Mouse (Mus musculus) limb, embryonic 11.5 days (tissue): Measurements from ENCODE around the gene Mroh3. TPM values are rescaled to one million over a fixed set of nuclear protein-coding genes. Genes with fewer than 3 reads are reported as not detected.

Source experiments
- ATAC-seq: fragments of 200-750 bp; cut with Nextera tagmentation; 2 replicates; pipeline ENCODE4 v1.8.0; 2017; ENCODE audit warnings: low read depth; ENCODE audit not compliant: insufficient number of reproducible peaks, low FRiP score, low TSS enrichment
- DNase-seq: peaks from one replicate; pipeline ENCODE4 v3.0.0-alpha.2; 2015; ENCODE audit warnings: low spot score
- H3K27ac ChIP-seq: fragments of 300-500 bp; sonication (generic); replicated peaks from 2 replicates; pipeline ENCODE4 v1.5.1; 2014; ENCODE audit warnings: low read depth, mild to moderate bottlenecking, low read length
- H3K27me3 ChIP-seq: fragments of 300-500 bp; sonication (generic); 2 replicates; pipeline ENCODE4 v1.6.1; 2014; ENCODE audit warnings: mild to moderate bottlenecking, low read length, mixed read lengths; ENCODE audit not compliant: control insufficient read depth, insufficient read depth
- H3K36me3 ChIP-seq: fragments of 300-500 bp; sonication (generic); 2 replicates; pipeline ENCODE4 v1.6.1; 2014; ENCODE audit warnings: mild to moderate bottlenecking, low read length, moderate library complexity, mixed read lengths; ENCODE audit not compliant: control insufficient read depth, insufficient read depth
- H3K4me1 ChIP-seq: fragments of 300-500 bp; sonication (generic); 2 replicates; pipeline ENCODE4 v1.6.1; 2014; ENCODE audit warnings: low read length, mixed read lengths; ENCODE audit not compliant: control insufficient read depth, insufficient read depth
- H3K4me2 ChIP-seq: fragments of 300-500 bp; sonication (generic); 2 replicates; pipeline ENCODE4 v1.6.1; 2014; ENCODE audit warnings: low read depth, mild to moderate bottlenecking, moderate library complexity; ENCODE audit not compliant: severe bottlenecking
- H3K4me3 ChIP-seq: fragments of 300-500 bp; sonication (generic); 2 replicates; pipeline ENCODE4 v1.5.1; 2014; ENCODE audit warnings: low read depth, low read length
- H3K9ac ChIP-seq: fragments of 300-500 bp; sonication (generic); 2 replicates; pipeline ENCODE4 v1.6.1; 2014; ENCODE audit warnings: mild to moderate bottlenecking, low read length
- H3K9me3 ChIP-seq: fragments of 300-500 bp; sonication (generic); 2 replicates; pipeline ENCODE4 v1.6.1; 2016; ENCODE audit warnings: low read length; ENCODE audit not compliant: control insufficient read depth
- WGBS: fragments of 180-500 bp; shearing (Covaris S2); extraction: QIAGEN DNeasy Blood & Tissue Kit; methylation state at CpG from one replicate; pipeline ENCODE4 v1.1.7; 2014; 5-methylcytosine and 5-hydroxymethylcytosine counted together
- polyA plus RNA-seq: library from polyadenylated mRNA; unstranded; fragments of >200 nt; fragmentation: Nextera tagmentation; extraction: Ambion mirVana; gene quantifications from 2 replicates; pipeline ENCODE4 v1.2.1, GENCODE M21; 2014

Gene Mroh3
- polyA plus RNA-seq, 1 experiment from 2014 or later = 0.40 TPM

GRCm38 (mm10) chr1:136177085-136177484 lies 35.5 kb downstream of the Mroh3 start:
- H3K4me1 ChIP-seq = peaks cover 10% of the 10 kb centered on the region
- no peak overlapping the region for H3K9ac ChIP-seq
- no peak overlapping the region for H3K4me2 ChIP-seq
- ATAC-seq = no peak
- no peak for DNase-seq
- H3K4me3 ChIP-seq = no peak overlapping the region
- 90% methylated on average over 2 of the region's 2 CpGs for WGBS
- peaks cover 5% of the 10 kb centered on the region for H3K36me3 ChIP-seq
- H3K9me3 ChIP-seq = no peaks in the 10 kb centered on the region
- no peak overlapping the region for H3K27ac ChIP-seq
- H3K27me3 ChIP-seq = no peaks in the 10 kb centered on the region

GRCm38 (mm10) chr1:136175183-136175582 lies 37.4 kb downstream of the Mroh3 start:
- H3K9me3 ChIP-seq = no peaks in the 10 kb centered on the region
- H3K4me3 ChIP-seq = no peak overlapping the region
- ATAC-seq (0 out of 2 replicates have a peak, but pooled peaks have one; percentile 4), DNase-seq (peak; percentile 70)
- H3K27ac ChIP-seq = no peak overlapping the region
- peaks cover 10% of the 10 kb centered on the region for H3K4me1 ChIP-seq
- no peaks in the 10 kb centered on the region for H3K27me3 ChIP-seq
- H3K9ac ChIP-seq = no peak overlapping the region
- peaks cover 7% of the 10 kb centered on the region for H3K36me3 ChIP-seq
- 36% methylated on average over 6 of the region's 6 CpGs for WGBS
- no peak overlapping the region for H3K4me2 ChIP-seq

- 16% methylated on average over 13 of the region's 13 CpGs for WGBS
- H3K4me3 ChIP-seq = no peak overlapping the region
- no peak overlapping the region for H3K27ac ChIP-seq
- H3K4me2 ChIP-seq = no peak overlapping the region
- ATAC-seq (no peak), DNase-seq (peak; percentile 38)
- H3K27me3 ChIP-seq = no peaks in the 10 kb centered on the region
- H3K4me1 ChIP-seq = peaks cover 10% of the 10 kb centered on the region
- H3K36me3 ChIP-seq = peaks cover 7% of the 10 kb centered on the region
- H3K9ac ChIP-seq = no peak overlapping the region
- no peaks in the 10 kb centered on the region for H3K9me3 ChIP-seq
Measured at GRCm38 (mm10) chr1:136174101-136174606, 38.5 kb downstream of the Mroh3 start.

- H3K36me3 ChIP-seq = peaks cover 5% of the 10 kb centered on the region
- WGBS = 44% methylated on average over 12 of the region's 12 CpGs
- H3K27ac ChIP-seq = no peak overlapping the region
Measured at GRCm38 (mm10) chr1:136172696-136173095, 39.9 kb downstream of the Mroh3 start.

GRCm38 (mm10) chr1:136170109-136170508 lies 42.5 kb downstream of the Mroh3 start:
- Histone ChIP-seq H3K4me3 (no peak overlapping the region), H3K27me3 (no peaks in the 10 kb centered on the region), H3K9ac (no peak overlapping the region), H3K4me1 (peaks cover 10% of the 10 kb centered on the region), H3K36me3 (peaks cover 2% of the 10 kb centered on the region; the same call in 1 of the 2 replicates), H3K9me3 (no peaks in the 10 kb centered on the region), H3K4me2 (no peak overlapping the region), H3K27ac (no peak overlapping the region)
- WGBS = 10% methylated on average over 5 of the region's 5 CpGs
- DNase-seq (peak; percentile 85), ATAC-seq (peak; percentile 29; the same call in 1 of the 2 replicates)

More at GRCm38 (mm10) chr1:136172696-136173095, 39.9 kb downstream of the Mroh3 start:
- H3K4me1 ChIP-seq = peaks cover 10% of the 10 kb centered on the region
- ATAC-seq (no peak), DNase-seq (no peak)
- no peaks in the 10 kb centered on the region for H3K27me3 ChIP-seq
- H3K9ac ChIP-seq = no peak overlapping the region
- H3K9me3 ChIP-seq = no peaks in the 10 kb centered on the region
- H3K4me3 ChIP-seq = no peak overlapping the region
- no peak overlapping the region for H3K4me2 ChIP-seq

GRCm38 (mm10) chr1:136167657-136168056 lies 45.0 kb downstream of the Mroh3 start:
- no peaks in the 10 kb centered on the region for H3K9me3 ChIP-seq
- H3K27me3 ChIP-seq = no peaks in the 10 kb centered on the region
- H3K27ac ChIP-seq = no peak overlapping the region
- ATAC-seq = no peak
- no peaks in the 10 kb centered on the region for H3K4me1 ChIP-seq
- H3K9ac ChIP-seq = no peak overlapping the region
- no peak overlapping the region for H3K4me2 ChIP-seq
- DNase-seq = no peak
- H3K4me3 ChIP-seq = no peak overlapping the region
- H3K36me3 ChIP-seq = peaks cover 5% of the 10 kb centered on the region; the same call in 1 of the 2 replicates
- 77% methylated on average over 8 of the region's 8 CpGs for WGBS

GRCm38 (mm10) chr1:136165436-136165835 lies 47.2 kb downstream of the Mroh3 start:
- DNase-seq (no peak), ATAC-seq (no peak)
- H3K27ac ChIP-seq = no peak overlapping the region
- H3K4me2 ChIP-seq = no peak overlapping the region
- no peak overlapping the region for H3K9ac ChIP-seq
- H3K4me3 ChIP-seq = no peak overlapping the region
- H3K4me1 ChIP-seq = no peaks in the 10 kb centered on the region
- 77% methylated on average over 2 of the region's 2 CpGs for WGBS
- peaks cover 9% of the 10 kb centered on the region; the same call in 1 of the 2 replicates for H3K36me3 ChIP-seq
- H3K9me3 ChIP-seq = no peaks in the 10 kb centered on the region
- H3K27me3 ChIP-seq = no peaks in the 10 kb centered on the region

- no peak overlapping the region for H3K27ac ChIP-seq
- H3K9me3 ChIP-seq = no peaks in the 10 kb centered on the region
- peaks cover 29% of the 10 kb centered on the region; the same call in 1 of the 2 replicates for H3K36me3 ChIP-seq
- no peaks in the 10 kb centered on the region for H3K27me3 ChIP-seq
- H3K4me1 ChIP-seq = no peaks in the 10 kb centered on the region
- 93% methylated on average over 7 of the region's 7 CpGs for WGBS
- no peak for DNase-seq
- H3K4me2 ChIP-seq = no peak overlapping the region
- no peak overlapping the region for H3K9ac ChIP-seq
- no peak overlapping the region for H3K4me3 ChIP-seq
- no peak for ATAC-seq
Measured at GRCm38 (mm10) chr1:136161333-136161921, 51.2 kb downstream of the Mroh3 start.
